Comparison of ENCODE assay signal across 9 mouse cellular contexts in the genomic region with DNA sequence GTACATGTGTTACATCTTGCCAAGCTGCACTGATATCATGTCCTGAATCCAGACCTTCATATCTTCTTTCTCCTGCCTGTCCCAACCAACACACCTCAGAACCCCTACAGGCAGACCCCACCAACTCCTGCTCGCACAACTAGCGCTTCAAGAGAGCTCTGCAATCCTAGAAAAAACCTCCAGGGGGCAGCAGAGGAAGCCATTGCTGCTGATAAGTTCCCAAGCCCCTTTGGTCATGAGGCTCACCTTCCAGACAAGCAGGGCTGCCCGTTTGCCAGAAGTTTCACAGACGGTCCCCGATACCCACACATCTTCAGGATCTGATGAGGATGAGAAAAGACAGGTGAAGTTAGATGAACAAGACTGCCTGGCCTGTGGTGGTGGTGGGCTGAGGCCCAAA. TPM values are rescaled to one million over a fixed set of nuclear protein-coding genes. Genes with fewer than 3 reads are reported as not detected.
DNase-seq lines count a peak whose midpoint lies in the region; ATAC-seq and TF ChIP-seq lines count a peak whose summit lies in the region.
"Had no signal": no experiment of that assay in that cellular context is flagged by ENCODE, and none has a peak within 500 bp of the region (broad histone marks: within the 10 kb centered on the region; RNA-seq: fewer than 3 reads in every experiment).

No protein-coding gene starts in this region.

- no peak for ATAC-seq in inflammation-experienced regulatory T-cells, adult 6 months

- peak; percentile 93 for TF ChIP-seq CTCF in layer of hippocampus, adult 2 months (conservative IDR thresholded peaks at IDR 0.05)

- no peak overlapping the region for H3K27ac ChIP-seq in layer of hippocampus, adult 2 months
- H3K27ac ChIP-seq: heart, embryonic 15.5 days had no signal

- H3K4me3 ChIP-seq in layer of hippocampus, adult 2 months, result no peak overlapping the region
- H3K4me3 ChIP-seq: heart, embryonic 15.5 days had no signal

- intact Hi-C loops in gastrocnemius, postnatal 14 days (cut with DNase I; ENCODE audit: low total_unique reads), result no loop called here

- peak; percentile 81 for DNase-seq in CD4-positive helper T cell, adult 2 months (ENCODE audit: low read depth, low spot score)
- DNase-seq in T-cell, adult 2 months (ENCODE audit: low spot score), result peak; percentile 74
- DNase-seq in cerebellum, postnatal 36 days, result peak; percentile 75 to 81
- peak; percentile 70 for DNase-seq in gastrocnemius, postnatal 14 days
- peak; percentile 46 to 84 for DNase-seq in layer of hippocampus, adult 2 months (ENCODE audit: low spot score in 2 of 2)
- peak; percentile 71 for DNase-seq in lung, postnatal 25 days (ENCODE audit: low spot score)
- peak; percentile 62 for DNase-seq in right cerebral cortex, postnatal 14 days

RNA-seq across cellular contexts. Expression of a gene that starts 3.3 kb away (rescaled TPM):
- 1 to 10 TPM in 1 of 2 experiments, under 1 TPM in 1; 0.84 to 1.1 TPM for total RNA-seq in gastrocnemius, postnatal 14 days (2021)
- 1 to 10 TPM; 2.0 TPM for total RNA-seq in layer of hippocampus, adult 2 months (2021)
- 100 to 1,000 TPM; 188 to 350 (median 272) TPM for polyA plus RNA-seq in inflammation-experienced regulatory T-cells, adult 6 months (2017; shearing (Covaris generic))

RNA-seq across cellular contexts. Expression of a gene that starts 5.8 kb away (rescaled TPM):
- total RNA-seq in gastrocnemius, postnatal 14 days (2021), result not detected
- not detected for total RNA-seq in layer of hippocampus, adult 2 months (2021)
- 10 to 100 TPM; 21.2 to 34.2 (median 31.9) TPM for polyA plus RNA-seq in inflammation-experienced regulatory T-cells, adult 6 months (2017; shearing (Covaris generic))
- polyA plus RNA-seq: heart, embryonic 15.5 days had no signal

RNA-seq across cellular contexts. Expression of a gene that starts 17.8 kb away (rescaled TPM):
- total RNA-seq in gastrocnemius, postnatal 14 days (2021), result under 1 TPM; 0.25 to 0.51 TPM
- 1 to 10 TPM; 2.8 TPM for total RNA-seq in layer of hippocampus, adult 2 months (2021)
- polyA plus RNA-seq in inflammation-experienced regulatory T-cells, adult 6 months (2017; shearing (Covaris generic)), result 1 to 10 TPM; 1.6 to 3.7 (median 2.8) TPM

RNA-seq across cellular contexts. Expression of a gene that starts 25.9 kb away (rescaled TPM):
- 1 to 10 TPM; 2.6 TPM for total RNA-seq in gastrocnemius, postnatal 14 days (2021)
- 1 to 10 TPM; 4.2 to 6.7 TPM for total RNA-seq in layer of hippocampus, adult 2 months (2021)
- polyA plus RNA-seq in inflammation-experienced regulatory T-cells, adult 6 months (2017; shearing (Covaris generic)), result 1 to 10 TPM in 1 of 3 experiments, under 1 TPM in 2; 0.53 to 1.4 (median 0.91) TPM

RNA-seq across cellular contexts. Expression of a gene that starts 27.1 kb away (rescaled TPM):
- total RNA-seq in gastrocnemius, postnatal 14 days (2021), result 1 to 10 TPM; 2.9 to 4.2 TPM
- 1 to 10 TPM in 1 of 2 experiments, not detected in 1; 1.1 TPM for total RNA-seq in layer of hippocampus, adult 2 months (2021)
- 1 to 10 TPM in 2 of 3 experiments, not detected in 1; 1.2 to 2.5 TPM for polyA plus RNA-seq in inflammation-experienced regulatory T-cells, adult 6 months (2017; shearing (Covaris generic))
